Mouse (Mus musculus): ENCODE results near the gene Gabbr2. TPM values are rescaled to one million over a fixed set of nuclear protein-coding genes. Genes with fewer than 3 reads are reported as not detected.

The Gabbr2 gene
- polyA plus RNA-seq, 1 experiment, result not detected

GRCm38 (mm10) chr4:46620330-46620729, 371.3 kb downstream of the Gabbr2 start:
- H3K4me3 ChIP-seq (replicated peaks), result no peak overlapping the region
- H3K9me3 ChIP-seq (ENCODE audit: control insufficient read depth, low read length), result no peaks in the 10 kb centered on the region
- no peaks in the 10 kb centered on the region for H3K36me3 ChIP-seq (ENCODE audit: control insufficient read depth)
- TF ChIP-seq TAL1 (IDR thresholded peaks at IDR 0.05; ENCODE audit: low read length), result no peak
- no peaks in the 10 kb centered on the region for H3K27me3 ChIP-seq (ENCODE audit: control insufficient read depth)
- peaks cover 14% of the 10 kb centered on the region for H3K4me1 ChIP-seq (ENCODE audit: control insufficient read depth)

- no peak for TF ChIP-seq TAL1 (IDR thresholded peaks at IDR 0.05; ENCODE audit: low read length)
- no peak for TF ChIP-seq GATA1 (IDR thresholded peaks at IDR 0.05; ENCODE audit: low read length)
- Histone ChIP-seq H3K4me3 (replicated peaks) (no peak overlapping the region), H3K36me3 (ENCODE audit: control insufficient read depth) (no peaks in the 10 kb centered on the region)
These were observed 373.4 kb downstream of the Gabbr2 start for GRCm38 (mm10) chr4:46618196-46618817.

GRCm38 (mm10) chr4:46617408-46617807, 374.3 kb downstream of the Gabbr2 start:
- H3K9me3 ChIP-seq (ENCODE audit: control insufficient read depth, low read length), result no peaks in the 10 kb centered on the region
- no peak overlapping the region for H3K4me3 ChIP-seq (replicated peaks)
- H3K36me3 ChIP-seq (ENCODE audit: control insufficient read depth), result no peaks in the 10 kb centered on the region
- peaks cover 13% of the 10 kb centered on the region for H3K4me1 ChIP-seq (ENCODE audit: control insufficient read depth)
- TF ChIP-seq TAL1 (IDR thresholded peaks at IDR 0.05; ENCODE audit: low read length), result no peak
- no peak for TF ChIP-seq GATA1 (IDR thresholded peaks at IDR 0.05; ENCODE audit: low read length)
- peaks cover 13% of the 10 kb centered on the region for H3K27me3 ChIP-seq (ENCODE audit: control insufficient read depth)

More at GRCm38 (mm10) chr4:46618196-46618817, 373.4 kb downstream of the Gabbr2 start:
- peaks cover 12% of the 10 kb centered on the region for H3K27me3 ChIP-seq (ENCODE audit: control insufficient read depth)
- H3K9me3 ChIP-seq (ENCODE audit: control insufficient read depth, low read length), result no peaks in the 10 kb centered on the region
- H3K4me1 ChIP-seq (ENCODE audit: control insufficient read depth), result peaks cover 15% of the 10 kb centered on the region

DNA sequence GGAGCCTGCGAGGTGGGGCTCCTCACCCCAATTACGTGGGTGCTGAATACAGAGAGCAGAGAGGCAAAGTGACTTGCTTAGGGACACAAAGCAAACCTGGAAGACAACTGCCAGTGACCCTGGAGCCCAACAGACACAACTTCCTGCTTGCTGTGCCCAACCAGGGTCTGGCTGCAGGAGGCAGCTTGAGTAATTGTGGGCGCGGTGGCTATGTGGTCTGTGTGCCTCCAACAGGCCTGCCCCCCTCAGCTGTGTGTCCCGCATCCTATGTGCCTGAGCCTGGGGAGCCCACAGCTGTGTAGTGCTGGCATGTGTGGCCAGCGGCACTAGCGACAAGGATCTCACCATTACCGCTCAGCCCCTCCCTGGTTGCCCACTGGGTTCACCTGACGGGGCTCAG, 377.0 kb downstream of the Gabbr2 start:
- Histone ChIP-seq H3K4me1 (ENCODE audit: control insufficient read depth) (peaks cover 2% of the 10 kb centered on the region), H3K4me3 (replicated peaks) (no peak overlapping the region), H3K27me3 (ENCODE audit: control insufficient read depth) (peaks cover 13% of the 10 kb centered on the region), H3K36me3 (ENCODE audit: control insufficient read depth) (no peaks in the 10 kb centered on the region), H3K9me3 (ENCODE audit: control insufficient read depth, low read length) (no peaks in the 10 kb centered on the region)
- TF ChIP-seq GATA1 (IDR thresholded peaks at IDR 0.05; ENCODE audit: low read length), result no peak

GRCm38 (mm10) chr4:46613618-46614017, 378.1 kb downstream of the Gabbr2 start:
- TF ChIP-seq TAL1 (IDR thresholded peaks at IDR 0.05; ENCODE audit: low read length) (no peak), GATA1 (IDR thresholded peaks at IDR 0.05; ENCODE audit: low read length) (no peak)
- H3K4me3 ChIP-seq (replicated peaks), result no peak overlapping the region
- H3K9me3 ChIP-seq (ENCODE audit: control insufficient read depth, low read length), result no peaks in the 10 kb centered on the region
- H3K36me3 ChIP-seq (ENCODE audit: control insufficient read depth), result no peaks in the 10 kb centered on the region
- peaks cover 2% of the 10 kb centered on the region for H3K4me1 ChIP-seq (ENCODE audit: control insufficient read depth)
- H3K27me3 ChIP-seq (ENCODE audit: control insufficient read depth), result peaks cover 13% of the 10 kb centered on the region

Other genes with a start within 250 kb of the Gabbr2 start
- gene Anks6, start 65.6 kb upstream of the Gabbr2 start, polyA plus RNA-seq (2012), result not detected in 2 replicates
- gene Galnt12, start 100.0 kb upstream of the Gabbr2 start, polyA plus RNA-seq (2012), result not detected in 2 replicates
- not detected in 2 replicates for gene Col15a1, start 216.3 kb upstream of the Gabbr2 start, polyA plus RNA-seq (2012)

All from erythroblast, embryonic 14.5 days (primary cell).